In genomic region chr13:112660574-112661381, GRCm38 (mm10) we compare ENCODE assay signal across 7 mouse cellular contexts. TPM values are rescaled to one million over a fixed set of nuclear protein-coding genes. Genes with fewer than 3 reads are reported as not detected.
DNase-seq lines count a peak whose midpoint lies in the region; ATAC-seq and TF ChIP-seq lines count a peak whose summit lies in the region.

TSS of gene Slc38a9 (plus strand) at chr13:112660751.

- DNase-seq in adrenal gland, postnatal 25 days: peak; percentile 89
- peak; percentile 94 to 96 for DNase-seq in heart, adult 18-20 months
- DNase-seq in kidney, adult 2 months: peak; percentile 97
- DNase-seq in spleen, adult 2 months (ENCODE audit: low read depth in 1 of 2, low spot score in 2 of 2): peak; percentile 84 to 91

- peak within 1 kb of the TSS; percentile 72 for H3K9ac ChIP-seq in embryonic facial prominence, embryonic 12.5 days
- H3K9ac ChIP-seq in limb, embryonic 12.5 days (replicated peaks): peak within 1 kb of the TSS; percentile 78
- H3K9ac ChIP-seq in midbrain, embryonic 15.5 days: peak within 1 kb of the TSS; percentile 75

- under 1% methylated on average over 33 of the region's 33 CpGs for WGBS in embryonic facial prominence, embryonic 12.5 days
- WGBS in kidney, adult 2 months: under 1% methylated on average over 33 of the region's 33 CpGs
- under 1% methylated on average over 33 of the region's 33 CpGs for WGBS in limb, embryonic 12.5 days
- under 1% methylated on average over 33 of the region's 33 CpGs for WGBS in midbrain, embryonic 15.5 days
- WGBS in spleen, adult 2 months: under 1% methylated on average over 33 of the region's 33 CpGs

- peaks cover 5% of the 10 kb centered on the region; the same call in 1 of the 2 replicates for H3K4me1 ChIP-seq in embryonic facial prominence, embryonic 12.5 days
- H3K4me1 ChIP-seq in kidney, adult 2 months (ENCODE audit: control insufficient read depth, insufficient read depth, low read length): peaks cover 3% of the 10 kb centered on the region; the same call in 1 of the 2 replicates
- peaks cover 4% of the 10 kb centered on the region for H3K4me1 ChIP-seq in limb, embryonic 12.5 days (replicated peaks)
- H3K4me1 ChIP-seq in midbrain, embryonic 15.5 days: peaks cover 16% of the 10 kb centered on the region
- H3K4me1 ChIP-seq in spleen, adult 2 months (ENCODE audit: control insufficient read depth, insufficient read depth, insufficient read length): no peaks in the 10 kb centered on the region; the same call in 1 of the 2 replicates

- no peak for TF ChIP-seq POLR2A in kidney, adult 2 months (IDR thresholded peaks at IDR 0.05; ENCODE audit: low read depth, low read length)
- no peak for TF ChIP-seq POLR2A in spleen, adult 2 months (IDR thresholded peaks at IDR 0.05; ENCODE audit: low read depth, low read length)

- H3K36me3 ChIP-seq in embryonic facial prominence, embryonic 12.5 days: no peaks in the 10 kb centered on the region
- H3K36me3 ChIP-seq in kidney, adult 2 months (ENCODE audit: control insufficient read depth, insufficient read depth, low read length): no peaks in the 10 kb centered on the region
- no peaks in the 10 kb centered on the region for H3K36me3 ChIP-seq in limb, embryonic 12.5 days
- no peaks in the 10 kb centered on the region for H3K36me3 ChIP-seq in midbrain, embryonic 15.5 days (replicated peaks)
- H3K36me3 ChIP-seq in spleen, adult 2 months (ENCODE audit: control insufficient read depth, insufficient read depth, low read length): no peaks in the 10 kb centered on the region; the same call in 1 of the 2 replicates

- peak within 1 kb of the TSS; percentile 64 for H3K4me2 ChIP-seq in embryonic facial prominence, embryonic 12.5 days (replicated peaks)
- H3K4me2 ChIP-seq in limb, embryonic 12.5 days: peak within 1 kb of the TSS; percentile 85
- peak within 1 kb of the TSS; percentile 79 for H3K4me2 ChIP-seq in midbrain, embryonic 15.5 days

- ATAC-seq in embryonic facial prominence, embryonic 12.5 days (ENCODE audit: insufficient number of reproducible peaks, insufficient read depth, low FRiP score, low TSS enrichment): peak; percentile 97
- peak; percentile 99 for ATAC-seq in limb, embryonic 12.5 days (ENCODE audit: insufficient number of reproducible peaks, insufficient read depth, low FRiP score, low TSS enrichment, low read depth)
- peak; percentile 99 for ATAC-seq in midbrain, embryonic 15.5 days (replicated peaks)

- H3K9me3 ChIP-seq in embryonic facial prominence, embryonic 12.5 days: no peaks in the 10 kb centered on the region
- no peaks in the 10 kb centered on the region for H3K9me3 ChIP-seq in limb, embryonic 12.5 days
- no peaks in the 10 kb centered on the region for H3K9me3 ChIP-seq in midbrain, embryonic 15.5 days

- no peak for TF ChIP-seq CTCF in kidney, adult 2 months (conservative IDR thresholded peaks at IDR 0.05; ENCODE audit: insufficient read depth, insufficient read length, low read depth, low read length)
- no peak for TF ChIP-seq CTCF in spleen, adult 2 months (IDR thresholded peaks at IDR 0.05; ENCODE audit: extremely low read depth, insufficient read depth, insufficient read length, insufficient replicate concordance)

- peak within 1 kb of the TSS; percentile 73 for H3K4me3 ChIP-seq in embryonic facial prominence, embryonic 12.5 days
- peak within 1 kb of the TSS; percentile 94 for H3K4me3 ChIP-seq in kidney, adult 2 months (ENCODE audit: insufficient read depth, low read depth, low read length)
- H3K4me3 ChIP-seq in limb, embryonic 12.5 days (replicated peaks): peak within 1 kb of the TSS; percentile 68
- H3K4me3 ChIP-seq in midbrain, embryonic 15.5 days: peak within 1 kb of the TSS; percentile 67
- H3K4me3 ChIP-seq in spleen, adult 2 months (ENCODE audit: extremely low read depth, insufficient read depth, insufficient read length): peak within 1 kb of the TSS; percentile 90

- H3K27ac ChIP-seq in embryonic facial prominence, embryonic 12.5 days: no peak within 1 kb of the TSS
- H3K27ac ChIP-seq in kidney, adult 2 months (ENCODE audit: insufficient read depth, low read depth, low read length): no peak within 1 kb of the TSS; the same call in 1 of the 2 replicates
- 0 out of 2 replicates have a peak within 1 kb of the TSS, but pooled peaks have one; percentile 41 for H3K27ac ChIP-seq in limb, embryonic 12.5 days
- peak within 1 kb of the TSS; percentile 84 for H3K27ac ChIP-seq in midbrain, embryonic 15.5 days
- peak within 1 kb of the TSS; percentile 60 for H3K27ac ChIP-seq in spleen, adult 2 months (ENCODE audit: insufficient read depth, low read length)

- H3K27me3 ChIP-seq in embryonic facial prominence, embryonic 12.5 days: no peaks in the 10 kb centered on the region
- H3K27me3 ChIP-seq in kidney, adult 2 months (replicated peaks; ENCODE audit: control insufficient read depth, insufficient read depth, low read length): no peaks in the 10 kb centered on the region
- no peaks in the 10 kb centered on the region for H3K27me3 ChIP-seq in limb, embryonic 12.5 days
- no peaks in the 10 kb centered on the region for H3K27me3 ChIP-seq in midbrain, embryonic 15.5 days (replicated peaks)
- H3K27me3 ChIP-seq in spleen, adult 2 months (ENCODE audit: control insufficient read depth, insufficient read depth, low read length): no peaks in the 10 kb centered on the region

RNA-seq across cellular contexts. Expression of gene Slc38a9, which starts in this region (rescaled TPM):
- 32.7 and 42.6 TPM in 2 replicates for total RNA-seq in adrenal gland, postnatal 25 days (2021)
- 18.3 and 19.1 TPM in 2 replicates for polyA plus RNA-seq in embryonic facial prominence, embryonic 12.5 days (2016; fragmentation: Nextera tagmentation; extraction: Ambion mirVana)
- 1 to 10 TPM; 9.2 to 9.3 TPM for total RNA-seq in heart, adult 18-20 months (2021)
- 7.1 and 8.2 TPM in 2 replicates for polyA plus RNA-seq in kidney, adult 2 months (2012; rRNA removed)
- 14.4 and 15.6 TPM in 2 replicates for polyA plus RNA-seq in limb, embryonic 12.5 days (2016; fragmentation: Nextera tagmentation; extraction: Ambion mirVana)
- 25.8 and 30.8 TPM in 2 replicates for polyA plus RNA-seq in midbrain, embryonic 15.5 days (2015; fragmentation: Nextera tagmentation; extraction: Ambion mirVana)
- polyA plus RNA-seq in spleen, adult 2 months (2012; rRNA removed): 22.0 and 23.5 TPM in 2 replicates

Comparison
In these comparisons a context has a peak if more than half of its experiments do, and no peak if none do; other contexts are left out.
1. H3K27ac ChIP-seq: peak in limb, embryonic 12.5 days (single experiment), midbrain, embryonic 15.5 days (single experiment) and spleen, adult 2 months (single experiment); none in embryonic facial prominence, embryonic 12.5 days (single experiment) and kidney, adult 2 months (single experiment).
2. Peak in every context shown above with its lines, with median percentiles within 50 percentile points of each other: DNase-seq, ATAC-seq, H3K4me2 ChIP-seq, H3K4me3 ChIP-seq and H3K9ac ChIP-seq.